Mouse (Mus musculus): Measurements from ENCODE around the gene Tpra1.
A peak's percentile ranks its signal among the peaks of the same experiment; 100 is the strongest.

Gene Tpra1

DNA sequence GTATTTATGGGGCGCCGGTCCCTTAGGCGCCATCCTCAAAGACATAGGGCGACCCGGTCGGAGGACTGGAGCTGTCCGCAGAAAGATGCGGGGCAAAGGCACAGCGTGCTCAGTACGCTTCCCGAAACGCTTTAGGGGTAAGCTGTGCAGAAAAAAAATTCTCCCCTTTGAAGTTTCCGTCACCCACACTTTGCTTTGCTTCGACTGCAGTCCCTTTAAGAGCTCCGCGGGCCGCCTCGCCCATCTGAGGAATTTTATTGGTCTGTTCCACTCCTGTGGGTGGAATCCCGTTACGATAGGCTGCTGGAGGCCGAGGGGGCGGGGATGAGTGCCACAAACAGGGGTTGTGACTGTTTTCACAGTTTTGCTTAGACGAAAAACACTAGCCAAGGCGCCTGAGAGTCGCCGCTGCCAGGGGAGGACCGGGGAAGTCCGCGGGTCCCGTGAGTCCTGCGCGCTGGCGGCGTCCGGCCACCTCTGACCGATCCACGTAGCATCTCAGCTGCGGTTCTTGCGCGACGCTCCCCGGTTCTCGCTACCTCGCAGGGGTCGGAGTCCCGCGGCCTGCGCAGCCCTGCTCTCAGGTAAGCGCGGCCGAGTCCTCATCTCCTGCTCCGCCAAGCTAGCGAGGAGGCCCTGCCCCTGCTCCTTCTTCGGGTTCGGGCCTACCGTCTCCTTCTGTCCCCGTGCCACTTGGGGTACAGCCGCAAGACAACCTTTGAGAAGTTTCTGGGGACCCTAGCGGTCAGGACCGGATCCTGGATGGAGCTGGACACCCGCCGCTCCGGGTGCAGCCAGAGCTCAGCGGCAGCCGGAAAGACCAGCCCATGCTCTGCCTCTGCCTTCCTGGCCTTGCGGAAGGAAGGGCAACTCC is at the start of gene Tpra1:
Gene Tpra1 (plus strand): TSS at position 305 of the 874 bp plus-strand sequence.
- DNase-seq, result peak; percentile 89

DNA sequence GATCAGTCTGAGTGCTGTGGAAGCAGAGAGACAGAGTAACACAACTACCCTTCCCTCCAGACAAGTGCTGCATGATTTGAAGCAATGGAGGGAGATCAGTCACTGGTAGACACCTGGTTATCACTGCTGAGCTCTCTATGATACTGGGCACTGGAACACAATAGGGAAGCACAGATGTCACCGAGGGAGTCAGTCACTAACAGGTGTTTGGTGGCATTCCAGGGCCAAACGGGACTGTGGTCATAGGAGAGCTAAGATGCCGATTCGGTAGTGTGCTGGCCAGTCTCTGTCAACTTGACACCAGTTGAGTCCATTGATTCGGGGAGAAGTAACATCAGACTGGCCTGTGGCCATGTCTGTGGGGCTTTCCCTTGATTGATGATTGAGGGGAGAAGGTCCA is 47.5 kb upstream of the Tpra1 start:
- no peak for DNase-seq

DNA sequence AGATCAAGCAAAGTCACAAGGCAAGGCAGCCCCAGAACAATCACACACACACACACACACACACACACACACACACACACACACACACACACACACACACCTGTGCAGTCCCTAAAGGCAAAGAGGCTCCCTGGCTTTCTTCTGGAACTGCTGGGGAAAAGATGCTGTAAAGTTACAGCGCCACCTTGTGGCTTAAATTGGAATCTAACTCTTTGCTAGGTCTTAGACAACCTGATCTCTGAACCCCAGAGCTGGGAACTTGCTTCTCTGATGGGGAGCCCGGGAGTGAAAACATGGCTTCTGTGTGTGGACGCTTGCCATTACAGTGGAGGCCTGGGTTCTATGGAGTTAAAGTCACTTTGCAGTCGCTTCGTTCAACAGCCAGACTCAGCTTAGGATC is 46.4 kb upstream of the Tpra1 start:
- DNase-seq, result peak; percentile 61

DNA sequence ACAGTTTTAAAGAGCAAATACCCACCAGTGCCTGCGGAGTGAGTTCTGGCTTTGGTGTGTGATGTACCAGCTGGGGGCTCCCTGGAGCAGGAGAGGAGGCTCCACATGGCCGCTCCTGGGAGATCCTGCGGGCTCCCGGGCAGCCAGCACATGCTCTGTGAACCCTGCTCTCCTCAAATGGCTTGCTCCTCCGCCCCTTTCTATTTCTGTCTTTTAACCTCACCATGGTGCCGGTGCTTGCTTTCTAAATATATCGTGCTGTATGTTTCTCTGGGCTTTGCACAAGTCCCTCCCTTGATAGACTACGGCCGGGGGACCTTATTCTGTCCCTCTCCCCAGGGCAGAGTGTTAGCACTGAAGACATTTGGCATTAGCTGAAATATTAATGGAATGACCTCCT is 44.8 kb upstream of the Tpra1 start:
- DNase-seq, result no peak

DNA sequence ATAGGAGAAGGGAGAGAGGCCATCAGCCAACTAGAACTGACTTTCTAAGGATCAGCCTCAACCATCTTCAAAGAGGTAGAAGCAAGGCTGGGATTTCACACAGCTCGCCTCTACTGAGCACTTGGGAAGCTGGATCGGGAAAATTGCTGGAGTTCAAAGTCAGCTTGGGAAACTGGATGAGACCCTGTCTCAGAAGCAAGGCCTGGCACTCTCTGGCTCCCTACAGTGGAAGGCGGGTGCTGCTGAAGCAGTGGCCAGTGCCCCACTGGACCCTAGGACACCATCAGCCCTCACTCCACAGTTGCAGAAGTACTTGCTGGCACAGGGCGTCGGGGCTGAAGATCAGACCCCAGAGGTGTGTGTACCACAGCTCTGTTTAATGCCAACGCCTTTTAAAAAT is 44.2 kb upstream of the Tpra1 start:
- DNase-seq, result no peak

DNA sequence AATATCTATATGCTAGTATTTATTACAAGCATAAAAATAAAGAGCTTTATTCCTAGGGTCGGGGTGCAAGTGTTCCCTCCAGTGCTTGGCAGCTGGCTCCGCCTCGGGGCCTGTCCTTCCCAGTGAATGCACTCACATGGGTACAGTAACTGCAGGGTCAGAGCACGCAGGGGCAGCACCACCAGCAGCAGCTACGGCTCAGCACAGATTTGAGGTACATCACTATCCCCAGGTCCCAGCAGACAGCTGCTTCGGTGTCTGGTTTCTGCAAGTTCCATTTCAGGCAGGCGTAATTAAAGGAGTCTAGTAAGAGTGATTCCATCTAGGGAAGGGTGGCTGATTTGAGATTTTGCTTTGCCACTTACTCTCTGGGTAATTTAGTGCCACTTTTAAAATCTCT is 43.7 kb upstream of the Tpra1 start:
- DNase-seq, result no peak

DNA sequence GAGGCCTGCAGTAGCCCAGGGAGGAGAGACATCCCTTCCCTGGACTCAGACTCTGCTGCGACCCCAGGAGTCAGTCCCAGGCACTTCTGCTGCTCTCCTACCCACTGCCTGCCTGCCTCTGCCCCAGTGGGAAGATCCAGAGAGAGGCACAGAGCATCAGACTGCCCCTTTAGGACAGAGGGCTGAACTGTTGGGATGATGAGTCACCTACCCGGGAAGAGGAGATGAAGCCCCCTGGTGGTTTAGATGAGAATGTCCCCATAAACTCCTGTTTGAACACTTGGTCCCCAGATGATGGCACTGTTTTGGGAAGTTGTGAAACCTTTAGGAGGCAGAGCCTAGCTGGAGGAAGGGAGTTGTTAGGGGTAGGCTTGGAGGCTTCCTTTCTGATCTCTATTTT is 41.1 kb upstream of the Tpra1 start:
- DNase-seq, result no peak

DNA sequence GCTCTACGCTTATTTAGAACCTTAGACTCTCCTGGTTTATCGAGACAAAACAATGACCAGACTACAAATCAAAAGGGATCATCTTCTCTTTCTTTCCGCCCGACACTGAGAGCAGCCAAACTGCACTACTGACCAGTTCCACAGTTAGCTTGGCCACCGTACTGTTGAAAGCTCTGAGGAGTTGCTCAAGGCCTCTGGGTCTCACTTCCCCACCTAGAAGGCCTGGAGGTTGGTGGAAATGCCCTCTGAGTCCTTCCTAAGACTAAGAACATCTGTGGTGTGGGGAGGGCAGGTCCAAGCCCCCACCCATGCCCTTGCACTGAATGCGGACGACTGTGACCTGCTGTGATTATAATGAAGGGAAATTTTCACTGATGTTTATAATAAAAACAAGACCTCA is 36.3 kb upstream of the Tpra1 start:
- no peak for DNase-seq

DNA sequence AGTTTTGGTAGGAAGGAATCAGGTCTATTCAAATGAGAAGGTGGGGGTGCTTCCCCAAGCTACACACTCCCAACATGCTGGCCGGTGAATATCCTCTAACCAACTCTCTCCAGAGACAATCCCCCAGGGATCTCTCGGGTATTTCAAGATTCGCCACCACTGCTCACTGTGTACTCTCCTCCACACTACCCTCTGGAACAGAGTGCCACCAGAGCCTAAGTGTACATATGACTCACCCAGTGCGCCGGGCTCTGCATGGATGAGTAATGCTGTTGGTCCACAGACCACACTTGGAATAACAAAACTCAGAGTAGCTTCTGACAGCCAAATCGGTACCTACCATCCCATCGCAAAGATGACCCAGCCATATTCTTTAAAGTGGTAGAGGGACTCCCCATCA is 32.6 kb upstream of the Tpra1 start:
- no peak for DNase-seq

DNA sequence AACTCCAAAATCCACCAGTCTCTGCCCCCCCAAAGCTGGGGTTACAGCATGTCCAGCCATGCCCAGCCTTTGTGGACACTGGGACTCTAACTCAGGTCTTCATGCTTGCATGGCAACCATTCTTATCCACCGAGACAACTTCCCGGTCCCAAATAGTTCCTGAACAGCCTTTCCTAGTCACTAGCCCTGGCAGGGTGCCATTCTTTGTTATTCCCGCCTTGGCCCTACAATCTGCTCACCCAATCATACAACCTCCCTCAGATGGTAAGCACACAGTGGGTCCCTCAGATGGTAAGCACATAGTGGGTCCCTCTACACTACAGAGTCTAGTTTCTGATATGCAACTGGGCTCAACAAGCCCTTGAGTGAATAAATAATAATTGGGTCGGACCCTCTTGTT is 31.5 kb upstream of the Tpra1 start:
- peak; percentile 50 for DNase-seq

DNA sequence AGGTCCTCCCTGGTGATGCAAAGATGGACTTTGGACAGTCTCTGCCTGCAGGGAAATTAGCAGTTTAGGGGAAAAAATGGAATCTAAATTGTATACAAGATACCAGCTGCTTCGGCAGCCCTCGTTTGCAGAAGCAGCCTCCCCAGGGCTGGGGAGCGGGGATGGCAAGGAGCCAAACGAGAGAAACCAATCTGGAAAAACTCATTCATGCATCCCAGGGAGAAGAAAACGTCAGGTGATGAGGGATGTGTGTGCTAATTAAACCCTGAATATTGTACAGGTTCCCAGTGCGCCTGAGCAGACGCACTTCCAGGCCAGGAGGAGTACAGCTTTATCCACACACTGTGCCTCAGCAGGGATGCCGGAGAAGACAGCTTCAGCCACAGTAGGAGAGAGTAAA is 30.5 kb upstream of the Tpra1 start:
- peak; percentile 69 for DNase-seq

DNA sequence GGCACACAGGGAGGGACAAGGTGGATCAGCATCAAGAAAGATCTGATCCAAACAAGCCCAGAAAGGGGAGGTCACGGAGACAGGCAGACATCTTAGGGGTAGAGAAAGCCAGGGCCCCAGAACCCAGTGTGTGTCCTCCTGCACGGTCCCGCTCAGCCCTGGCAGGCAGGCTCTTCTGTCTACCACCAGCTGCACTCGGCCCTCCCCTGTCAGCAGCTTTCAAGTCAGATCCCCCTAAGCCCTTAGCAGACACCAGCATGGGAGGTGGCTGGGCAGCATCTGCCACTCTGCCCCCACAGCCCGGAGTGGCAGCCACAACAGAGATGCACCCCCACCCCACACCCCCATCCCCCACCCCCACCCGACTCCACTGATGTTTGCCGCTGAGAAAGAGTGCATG is 29.2 kb upstream of the Tpra1 start:
- no peak for DNase-seq

DNA sequence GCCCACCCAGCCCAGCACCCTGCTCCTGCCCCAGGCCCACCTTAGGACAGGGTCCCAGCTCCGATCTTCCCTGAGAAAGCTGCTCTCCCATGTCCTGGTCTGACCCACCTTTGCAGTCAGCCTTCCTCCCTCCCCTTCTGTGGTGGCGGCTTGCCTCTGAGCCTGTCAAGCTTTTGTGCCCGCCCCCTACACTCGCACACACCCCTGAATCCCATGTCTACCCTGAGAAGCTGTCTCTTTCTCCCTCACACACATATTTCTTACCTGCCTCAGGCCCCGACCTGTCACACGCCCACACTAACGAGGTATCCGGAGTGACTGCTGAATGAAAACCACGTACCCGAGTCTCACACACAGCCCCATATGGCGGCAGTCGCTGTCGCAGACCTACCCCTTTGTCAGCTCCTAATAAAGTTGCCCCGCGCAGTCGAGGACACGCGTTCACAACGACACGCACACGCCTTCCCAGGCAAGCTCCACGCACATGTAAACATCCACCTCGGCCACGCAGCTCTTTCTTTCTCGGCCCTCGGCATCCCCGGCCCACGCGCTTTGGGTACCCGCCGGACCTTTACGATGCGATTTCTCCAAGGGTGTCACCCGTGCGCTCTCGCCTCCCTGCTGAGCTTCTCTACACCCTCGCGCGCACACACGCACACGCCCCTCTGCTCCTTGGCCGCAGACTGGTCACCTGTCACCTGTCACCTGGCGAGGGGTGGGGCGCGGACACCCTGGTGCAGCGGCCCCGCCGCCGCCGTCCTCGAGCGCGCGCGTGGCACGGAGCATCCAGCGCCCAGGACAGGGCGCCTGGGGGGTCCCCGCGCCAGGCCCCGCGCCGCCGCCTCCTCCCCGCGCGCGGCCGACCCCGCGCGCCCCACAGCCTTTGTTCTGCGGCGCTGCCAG is 27.8 kb upstream of the Tpra1 start:
- peak; percentile 58 for DNase-seq

DNA sequence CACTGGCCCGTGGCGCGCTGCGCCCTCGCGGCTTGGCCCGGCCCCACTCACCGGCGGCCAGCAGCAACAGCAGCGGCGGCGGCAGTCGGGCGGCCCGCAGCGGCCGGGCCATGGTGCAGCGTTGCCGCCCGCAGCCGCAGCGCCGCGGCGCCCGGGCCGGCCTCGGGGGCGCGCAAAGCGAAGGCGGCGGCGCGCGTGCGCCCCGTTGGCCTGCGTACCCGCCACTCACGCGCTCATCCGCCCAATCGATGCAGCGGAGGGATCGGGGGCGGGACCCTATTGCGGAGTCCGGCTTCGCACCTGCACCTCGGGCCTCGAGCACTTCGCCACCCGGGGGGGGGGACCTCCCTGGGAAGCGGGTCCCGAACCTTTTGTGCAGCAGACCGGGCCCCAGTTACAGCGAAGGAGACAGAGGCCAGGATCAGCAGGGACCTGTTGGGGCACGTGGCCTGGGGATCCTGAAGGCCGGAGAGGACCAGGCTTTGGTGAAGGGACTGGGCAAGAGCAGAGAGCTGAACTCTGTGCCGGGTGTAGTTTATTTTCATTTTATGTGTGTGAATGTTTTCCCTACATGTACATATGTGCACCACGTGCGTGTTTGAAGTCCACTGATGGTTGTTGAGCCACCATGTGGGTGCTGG is 27.1 kb upstream of the Tpra1 start, which contains the start of gene Podxl2:
Gene Podxl2 (minus strand): TSS at position 177 of the 641 bp plus-strand sequence.
- DNase-seq, result peak; percentile 90

DNA sequence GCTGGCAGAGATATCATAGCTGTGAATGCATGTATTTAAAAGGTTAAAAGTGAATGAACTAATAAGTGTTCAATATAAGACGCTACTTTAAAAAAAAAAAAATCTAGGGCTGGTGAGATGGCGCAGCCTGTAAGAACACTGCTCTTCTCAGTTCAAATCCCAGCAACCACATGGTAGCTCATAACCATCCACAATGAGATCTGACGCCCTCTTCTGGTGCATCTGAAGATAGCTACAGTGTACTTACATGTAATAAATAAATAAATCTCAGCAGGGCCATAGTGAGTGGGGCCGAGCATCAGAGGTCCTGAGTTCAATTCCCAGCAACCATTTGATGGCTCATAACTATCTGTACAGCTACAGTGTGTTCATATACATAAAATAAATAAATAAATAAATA is 22.6 kb upstream of the Tpra1 start:
- DNase-seq, result no peak

DNA sequence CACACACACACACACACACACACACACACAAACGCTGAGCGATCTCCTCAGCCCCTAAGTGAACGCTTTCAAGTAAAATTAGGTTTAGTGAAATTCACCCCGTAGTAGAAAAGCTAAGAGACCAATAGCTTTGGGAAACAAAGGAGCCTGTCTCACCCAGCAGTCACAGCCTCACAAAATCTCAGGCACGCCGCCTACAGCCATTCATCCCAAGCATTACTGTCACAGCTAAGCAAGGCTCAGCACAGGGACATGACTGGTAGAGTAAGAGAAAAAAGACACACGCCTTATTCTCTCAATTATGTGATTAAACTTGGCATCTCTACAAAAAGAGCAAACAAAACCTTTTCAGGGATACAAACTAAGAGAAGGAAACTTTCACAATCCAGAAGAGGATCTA is 20.7 kb upstream of the Tpra1 start:
- DNase-seq, result no peak

DNA sequence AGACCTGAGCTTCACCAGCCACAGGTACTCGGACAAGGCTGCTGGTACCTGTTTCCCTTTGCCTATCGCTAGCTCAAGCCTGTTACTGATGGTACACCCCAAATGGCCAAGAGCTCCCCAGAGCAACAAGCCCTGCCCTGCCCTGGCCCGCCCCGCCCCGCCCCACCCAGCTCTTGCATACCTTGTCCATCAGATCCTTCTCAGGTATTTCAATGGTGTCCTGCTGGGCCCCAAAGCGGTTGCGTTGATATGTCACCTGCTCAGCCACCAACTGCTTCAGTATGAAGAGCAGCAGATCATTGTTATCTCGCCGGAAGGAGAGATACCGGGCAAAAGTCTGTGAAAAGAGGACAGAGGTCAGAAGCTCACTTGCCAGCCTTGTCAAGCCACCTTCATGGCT is 17.9 kb upstream of the Tpra1 start:
- no peak for DNase-seq

DNA sequence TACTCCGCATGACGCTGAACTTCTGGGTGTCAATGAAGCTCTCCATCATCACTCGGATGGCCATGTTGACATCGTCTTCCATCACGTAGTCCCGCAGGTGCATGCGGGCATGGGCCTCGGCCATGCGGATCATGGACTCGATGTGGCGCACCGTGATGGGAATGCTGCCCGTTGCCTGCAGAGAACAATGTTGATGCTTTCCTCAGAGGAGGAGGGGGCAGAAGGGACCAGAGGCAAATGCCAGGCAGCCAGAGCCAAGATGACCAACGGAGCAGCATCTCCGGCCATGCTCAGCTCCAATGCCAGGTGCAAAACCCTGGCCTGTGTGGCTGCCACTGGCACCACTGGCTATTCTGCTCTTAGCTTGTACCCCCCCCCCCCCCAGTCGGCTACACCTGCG is 17.4 kb upstream of the Tpra1 start:
- no peak for DNase-seq

DNA sequence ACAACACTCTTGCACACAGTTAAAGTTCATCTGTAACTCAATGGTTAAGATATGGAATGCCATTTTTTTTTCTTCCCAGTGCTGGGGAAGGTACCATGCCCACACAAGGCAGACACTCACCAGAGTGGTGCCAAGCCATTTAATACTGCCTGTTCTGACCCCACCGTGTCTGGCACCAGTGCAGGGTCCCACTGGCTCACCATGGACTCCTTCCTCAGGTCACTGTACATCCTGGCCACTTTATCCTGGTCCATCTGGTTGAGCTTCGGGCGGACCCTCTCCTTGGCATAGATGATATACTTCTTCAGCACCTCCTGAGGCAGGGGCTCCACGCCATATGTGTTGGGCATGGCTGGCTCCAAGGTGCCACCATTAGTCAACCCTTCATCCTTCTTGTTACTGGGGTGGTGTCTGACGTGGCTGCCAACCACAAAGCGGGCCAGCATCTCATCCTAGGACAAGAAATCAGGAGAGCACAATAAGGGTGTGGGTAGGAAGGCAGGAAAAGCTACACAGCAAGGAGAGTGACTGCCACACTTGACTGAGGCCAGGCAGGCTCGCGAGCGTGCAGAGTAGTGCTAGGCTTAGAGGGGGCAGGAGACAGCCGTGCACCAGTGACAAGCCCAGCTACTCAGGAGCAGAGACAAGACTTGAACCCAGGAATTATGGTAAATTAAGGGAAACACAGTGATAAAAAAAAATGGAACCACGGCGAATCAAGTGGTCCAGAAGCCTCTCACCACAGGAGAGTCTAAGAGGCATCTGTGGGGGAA is 16.2 kb upstream of the Tpra1 start:
- no peak for DNase-seq

DNA sequence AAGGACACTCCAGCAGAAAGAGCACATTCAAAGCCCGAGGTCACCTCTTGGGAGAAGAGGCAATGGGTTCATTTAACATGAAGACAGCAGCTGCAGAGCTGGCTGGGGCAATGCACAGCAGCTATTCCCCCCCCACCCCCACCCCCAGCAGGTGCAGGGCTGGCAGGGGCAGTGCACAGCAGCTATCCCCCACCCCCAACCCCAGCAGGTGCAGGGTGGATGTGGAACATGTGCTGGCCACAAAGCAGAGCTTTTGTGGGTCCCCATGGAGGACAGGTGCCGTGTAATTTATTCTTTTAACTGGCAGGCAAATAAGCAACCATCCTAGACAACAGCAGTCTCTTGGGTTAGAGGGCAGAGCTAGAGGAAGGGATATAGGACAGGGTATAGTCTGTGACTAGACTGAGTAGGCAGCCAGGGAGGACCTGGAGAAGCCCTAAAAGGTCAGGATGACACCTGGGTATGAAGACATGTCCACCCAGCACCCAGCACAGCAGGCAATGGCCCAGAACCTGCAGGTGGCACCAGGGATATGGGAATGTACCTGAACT is 15.6 kb upstream of the Tpra1 start:
- DNase-seq, result no peak

DNA sequence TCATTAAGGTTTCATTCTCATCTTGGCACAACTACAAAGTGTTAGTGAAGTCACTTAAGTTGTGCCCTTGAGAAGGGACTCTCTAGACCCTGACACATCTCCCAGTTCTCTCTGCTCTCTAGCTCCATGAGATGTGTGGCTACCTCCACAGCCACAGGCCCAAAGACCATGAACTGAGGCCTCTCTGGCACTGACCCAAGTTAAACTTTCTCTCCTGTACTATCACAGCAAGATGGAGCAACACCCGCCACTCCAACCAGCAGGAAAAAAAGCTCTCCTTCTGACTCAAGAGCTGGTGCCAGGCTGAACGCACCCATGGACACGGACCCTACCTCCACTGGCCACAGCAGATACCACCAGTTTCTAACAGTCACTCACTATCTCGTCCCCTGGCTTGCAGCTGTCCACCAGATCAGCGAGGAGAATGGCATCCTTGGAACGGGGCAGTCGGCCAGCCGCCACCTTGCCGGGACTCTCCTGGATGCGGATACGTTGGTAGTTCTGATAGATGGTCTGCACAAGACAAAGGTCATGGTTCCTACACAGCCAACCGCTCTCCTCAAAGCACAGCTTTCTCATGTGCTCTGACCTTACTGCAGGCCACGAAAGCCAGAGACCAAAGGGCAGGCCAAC is 12.5 kb upstream of the Tpra1 start:
- DNase-seq, result no peak

DNA sequence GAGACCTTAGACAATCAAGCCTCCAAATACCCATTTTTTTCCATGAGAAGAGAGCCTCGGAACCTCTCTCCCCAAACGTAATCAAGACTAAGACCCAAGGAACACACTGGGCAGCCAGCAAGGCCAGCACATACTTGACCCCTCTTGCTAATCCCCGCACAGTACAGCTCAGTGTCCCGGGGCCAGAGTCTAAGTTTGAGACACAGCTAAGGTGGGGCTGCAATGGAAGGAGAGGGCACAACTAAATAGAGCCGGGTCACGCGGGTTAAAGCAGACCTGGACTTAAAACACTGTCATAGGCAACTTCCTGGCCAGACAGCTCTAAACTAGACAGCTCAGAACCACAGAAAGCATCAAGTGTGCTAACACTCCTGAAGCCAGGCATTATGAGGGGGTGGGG is 11.2 kb upstream of the Tpra1 start:
- DNase-seq, result no peak
